Mouse (Mus musculus) midbrain, embryonic 14.5 days (tissue): Measurements from ENCODE around the gene Gck. TPM values are rescaled to one million over a fixed set of nuclear protein-coding genes. Genes with fewer than 3 reads are reported as not detected.

Experiments
- ATAC-seq: fragments of 200-750 bp; cut with Nextera tagmentation; 2 replicates; pipeline ENCODE4 v1.8.0; 2017; ENCODE audit warnings: moderate number of reproducible peaks, moderate library complexity; ENCODE audit not compliant: low FRiP score, low TSS enrichment
- DNase-seq: peaks from one replicate; pipeline ENCODE4 v3.0.0-alpha.2; 2015
- H3K27ac ChIP-seq: fragments of 300-500 bp; sonication (generic); replicated peaks from 2 replicates; pipeline ENCODE4 v1.5.1; 2014; ENCODE audit warnings: mild to moderate bottlenecking, low read depth, low read length, moderate library complexity
- H3K27me3 ChIP-seq: fragments of 300-500 bp; sonication (generic); 2 replicates; pipeline ENCODE4 v1.6.1; 2014; ENCODE audit warnings: low read length, control low read depth, mixed read lengths; ENCODE audit not compliant: control insufficient read depth, insufficient read depth
- H3K36me3 ChIP-seq: fragments of 300-500 bp; sonication (generic); 2 replicates; pipeline ENCODE4 v1.6.1; 2014; ENCODE audit warnings: low read length, control low read depth; ENCODE audit not compliant: control insufficient read depth, insufficient read depth
- H3K4me1 ChIP-seq: fragments of 300-500 bp; sonication (generic); 2 replicates; pipeline ENCODE4 v1.6.1; 2014; ENCODE audit warnings: mild to moderate bottlenecking, antibody characterized with exemption, low read length, control low read depth; ENCODE audit not compliant: control insufficient read depth, insufficient read depth
- H3K4me2 ChIP-seq: fragments of 300-500 bp; sonication (generic); 2 replicates; pipeline ENCODE4 v1.6.1; 2014; ENCODE audit warnings: mild to moderate bottlenecking, low read length, moderate library complexity
- H3K4me3 ChIP-seq: fragments of 300-500 bp; sonication (generic); replicated peaks from 2 replicates; pipeline ENCODE4 v1.5.1; 2014; ENCODE audit warnings: low read depth, low read length
- H3K9ac ChIP-seq: fragments of 300-500 bp; sonication (generic); replicated peaks from 2 replicates; pipeline ENCODE4 v1.6.1; 2014; ENCODE audit warnings: mild to moderate bottlenecking, low read length, moderate library complexity
- H3K9me3 ChIP-seq: fragments of 300-500 bp; sonication (generic); 2 replicates; pipeline ENCODE4 v1.6.1; 2016; ENCODE audit warnings: low read length, control low read depth, mixed read lengths; ENCODE audit not compliant: control insufficient read depth
- WGBS: fragments of 180-500 bp; shearing (Covaris S2); extraction: QIAGEN DNeasy Blood & Tissue Kit; methylation state at CpG from one replicate; pipeline ENCODE4 v1.1.7; 2014; 5-methylcytosine and 5-hydroxymethylcytosine counted together
- polyA plus RNA-seq: library from polyadenylated mRNA; unstranded; fragments of >200 nt; fragmentation: Nextera tagmentation; extraction: Ambion mirVana; gene quantifications from 2 replicates; pipeline ENCODE4 v1.2.1, GENCODE M21; 2014

The Gck gene
- polyA plus RNA-seq, 1 experiment from 2014 or later = 5.9 TPM

- WGBS = 75% methylated on average over 3 of the region's 3 CpGs
- ATAC-seq (no peak), DNase-seq (no peak)
- H3K4me3 ChIP-seq = no peak overlapping the region
- H3K9me3 ChIP-seq = no peaks in the 10 kb centered on the region
- H3K27me3 ChIP-seq = no peaks in the 10 kb centered on the region
- H3K4me1 ChIP-seq = no peaks in the 10 kb centered on the region
- no peaks in the 10 kb centered on the region for H3K36me3 ChIP-seq
- H3K9ac ChIP-seq = no peak overlapping the region
- no peak overlapping the region for H3K4me2 ChIP-seq
- no peak overlapping the region for H3K27ac ChIP-seq
Measured at GRCm38 (mm10) chr11:5926696-5927220, 23.1 kb downstream of the Gck start.

DNA sequence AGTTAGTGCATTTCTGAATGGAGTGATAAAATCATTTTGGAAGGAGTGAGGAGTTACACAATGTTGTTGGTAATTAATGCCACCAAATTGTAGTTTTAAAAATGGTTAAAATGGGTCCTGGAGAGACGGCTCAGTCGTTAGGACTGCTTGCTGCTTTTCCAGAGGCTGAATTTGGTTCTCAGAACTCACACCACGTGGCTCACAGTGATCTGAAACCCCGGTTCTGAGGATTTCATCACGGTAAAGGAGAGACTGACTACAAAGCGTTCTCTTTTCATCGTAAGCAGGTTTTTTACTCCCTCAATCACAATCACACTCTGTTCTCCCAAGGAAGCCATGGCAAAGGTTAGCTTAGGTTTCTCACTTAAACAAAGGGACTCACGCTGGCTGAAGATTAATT lies 25.2 kb downstream of the Gck start:
- Histone ChIP-seq H3K36me3 (no peaks in the 10 kb centered on the region), H3K9me3 (no peaks in the 10 kb centered on the region), H3K9ac (no peak overlapping the region), H3K4me2 (no peak overlapping the region), H3K4me3 (no peak overlapping the region), H3K27ac (no peak overlapping the region), H3K4me1 (no peaks in the 10 kb centered on the region), H3K27me3 (no peaks in the 10 kb centered on the region)
- DNase-seq (no peak), ATAC-seq (no peak)
- 67% methylated on average over 8 of the region's 8 CpGs for WGBS

GRCm38 (mm10) chr11:5920323-5920960 lies 29.4 kb downstream of the Gck start:
- Histone ChIP-seq H3K9ac (no peak overlapping the region), H3K4me2 (no peak overlapping the region), H3K27me3 (no peaks in the 10 kb centered on the region), H3K27ac (no peak overlapping the region), H3K4me3 (no peak overlapping the region), H3K4me1 (no peaks in the 10 kb centered on the region), H3K36me3 (no peaks in the 10 kb centered on the region), H3K9me3 (no peaks in the 10 kb centered on the region)
- no peak for DNase-seq
- ATAC-seq = no peak
- WGBS = 33% methylated on average over 17 of the region's 17 CpGs

GRCm38 (mm10) chr11:5919606-5920005 lies 30.3 kb downstream of the Gck start:
- DNase-seq (no peak), ATAC-seq (no peak)
- no peak overlapping the region for H3K4me2 ChIP-seq
- H3K9ac ChIP-seq = no peak overlapping the region
- no peaks in the 10 kb centered on the region for H3K4me1 ChIP-seq
- 94% methylated on average over 4 of the region's 4 CpGs for WGBS
- no peak overlapping the region for H3K4me3 ChIP-seq
- no peaks in the 10 kb centered on the region for H3K36me3 ChIP-seq
- no peaks in the 10 kb centered on the region for H3K9me3 ChIP-seq
- H3K27me3 ChIP-seq = no peaks in the 10 kb centered on the region
- no peak overlapping the region for H3K27ac ChIP-seq

- H3K27ac ChIP-seq = no peak overlapping the region
- H3K36me3 ChIP-seq = no peaks in the 10 kb centered on the region
- no peaks in the 10 kb centered on the region for H3K4me1 ChIP-seq
- no peaks in the 10 kb centered on the region for H3K9me3 ChIP-seq
- H3K4me3 ChIP-seq = no peak overlapping the region
- DNase-seq (no peak), ATAC-seq (no peak)
- H3K4me2 ChIP-seq = no peak overlapping the region
- H3K9ac ChIP-seq = no peak overlapping the region
- H3K27me3 ChIP-seq = no peaks in the 10 kb centered on the region
- whole genome bisulfite sequencing = 72% methylated on average over 2 of the region's 2 CpGs
Measured at GRCm38 (mm10) chr11:5918111-5918510, 31.8 kb downstream of the Gck start.

DNA sequence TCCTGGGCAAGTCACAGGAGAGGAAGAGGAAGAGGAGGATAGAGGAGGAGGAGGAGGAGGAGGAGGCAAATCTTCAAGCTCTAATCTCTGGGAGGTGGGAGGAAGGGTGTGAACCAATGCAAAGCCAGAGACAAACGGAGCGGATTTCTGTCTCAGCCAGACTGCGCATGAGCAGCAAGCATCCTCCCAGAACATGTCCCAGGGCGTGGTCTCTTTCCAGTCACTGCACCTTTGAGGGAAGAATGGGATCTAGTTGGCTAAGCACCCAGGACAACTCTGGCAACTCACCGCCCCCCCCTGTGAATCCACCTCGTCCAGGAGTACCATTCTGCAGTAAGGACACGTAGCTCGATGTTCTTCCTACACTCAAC lies 33.7 kb downstream of the Gck start:
- 68% methylated on average over 8 of the region's 8 CpGs for WGBS
- Histone ChIP-seq H3K36me3 (no peaks in the 10 kb centered on the region), H3K4me3 (no peak overlapping the region), H3K27me3 (no peaks in the 10 kb centered on the region), H3K9ac (no peak overlapping the region), H3K4me1 (no peaks in the 10 kb centered on the region), H3K9me3 (no peaks in the 10 kb centered on the region), H3K4me2 (no peak overlapping the region), H3K27ac (no peak overlapping the region)
- no peak for ATAC-seq
- DNase-seq = no peak

DNA sequence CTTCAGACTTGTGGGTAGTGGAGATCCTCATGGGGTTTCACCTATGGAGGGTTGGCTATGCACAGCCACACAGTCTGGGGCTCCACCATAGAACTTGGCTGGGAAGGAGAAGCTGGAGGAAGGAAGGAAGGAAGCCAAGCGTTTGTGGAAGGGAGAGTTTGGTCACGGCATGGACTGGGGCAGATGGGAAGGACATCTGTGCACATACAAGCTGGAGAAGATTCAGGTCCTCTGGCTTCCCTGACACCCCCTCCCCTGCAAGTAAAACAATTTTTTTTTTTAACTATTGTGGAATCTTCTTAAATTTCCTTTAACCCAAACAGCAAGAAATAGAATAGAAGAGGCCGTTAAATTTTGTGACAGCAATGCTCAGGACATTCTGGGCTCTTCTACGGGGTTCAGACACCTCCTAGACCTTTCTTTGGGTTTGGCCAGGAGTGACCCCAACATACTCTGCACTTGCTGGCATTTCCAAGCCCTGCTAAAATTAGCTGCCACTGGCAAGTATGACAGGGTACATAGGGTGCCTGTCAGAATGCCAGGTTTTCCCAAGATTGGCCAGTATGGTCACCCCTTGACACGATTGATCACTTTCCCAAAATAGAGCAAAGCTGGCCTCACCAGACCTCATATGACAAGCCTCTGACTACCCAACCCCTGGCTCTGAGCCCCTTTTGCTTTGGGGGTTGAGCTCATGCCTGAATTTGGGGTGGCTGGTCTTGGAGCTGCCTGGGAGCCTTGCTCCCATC lies 34.3 kb downstream of the Gck start:
- 88% methylated on average over 5 of the region's 5 CpGs for WGBS
- no peak for ATAC-seq
- no peak for DNase-seq

GRCm38 (mm10) chr11:5914940-5915339 lies 34.9 kb downstream of the Gck start:
- Histone ChIP-seq H3K36me3 (no peaks in the 10 kb centered on the region), H3K9ac (no peak overlapping the region), H3K4me1 (no peaks in the 10 kb centered on the region), H3K27ac (no peak overlapping the region), H3K27me3 (no peaks in the 10 kb centered on the region), H3K4me3 (no peak overlapping the region), H3K4me2 (no peak overlapping the region), H3K9me3 (no peaks in the 10 kb centered on the region)
- WGBS = 65% methylated on average over 5 of the region's 5 CpGs
- no peak for ATAC-seq
- DNase-seq = no peak

More for the DNA sequence above, 34.3 kb downstream of the Gck start:
- Histone ChIP-seq H3K4me2 (no peak overlapping the region), H3K9me3 (no peaks in the 10 kb centered on the region), H3K27me3 (no peaks in the 10 kb centered on the region), H3K4me3 (no peak overlapping the region), H3K4me1 (no peaks in the 10 kb centered on the region), H3K27ac (no peak overlapping the region), H3K36me3 (no peaks in the 10 kb centered on the region), H3K9ac (no peak overlapping the region)

GRCm38 (mm10) chr11:5913936-5914335 lies 35.9 kb downstream of the Gck start:
- H3K9ac ChIP-seq = no peak overlapping the region
- DNase-seq (no peak), ATAC-seq (no peak)
- H3K4me2 ChIP-seq = no peak overlapping the region
- no peaks in the 10 kb centered on the region for H3K9me3 ChIP-seq
- no peaks in the 10 kb centered on the region for H3K27me3 ChIP-seq
- H3K36me3 ChIP-seq = no peaks in the 10 kb centered on the region
- H3K4me1 ChIP-seq = no peaks in the 10 kb centered on the region
- 72% methylated on average over 4 of the region's 4 CpGs for WGBS
- no peak overlapping the region for H3K4me3 ChIP-seq
- no peak overlapping the region for H3K27ac ChIP-seq
